Mouse (Mus musculus): ENCODE data around the gene Izumo2. TPM values are rescaled to one million over a fixed set of nuclear protein-coding genes. Genes with fewer than 3 reads are reported as not detected.

Izumo2 gene
- total RNA-seq (2022), result not detected

DNA sequence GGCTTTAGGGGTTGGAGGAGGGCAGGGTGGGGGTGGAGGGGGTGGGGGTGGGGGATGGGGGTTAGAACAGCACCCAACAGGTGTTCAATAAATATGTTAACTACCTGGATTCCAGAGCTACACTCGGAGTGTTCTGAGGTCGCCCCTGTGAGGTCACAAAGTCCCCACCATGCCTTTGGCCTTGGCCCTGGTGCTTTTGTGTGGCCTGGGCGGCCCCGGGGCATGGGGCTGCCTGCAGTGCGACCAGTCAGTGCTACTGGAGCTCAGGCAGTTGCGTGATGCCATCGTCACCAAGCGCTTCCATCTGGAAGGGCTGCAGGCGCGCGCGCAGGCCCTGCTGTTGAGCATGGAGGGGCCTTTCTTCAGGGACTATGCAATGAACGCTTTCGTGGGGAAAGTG lies at the start of gene Izumo2:
TSS of gene Izumo2 (plus strand) at position 169 of the 400 bp plus-strand sequence.
- DNase-seq (ENCODE audit: low spot score in 2 of 2), result no peak

DNA sequence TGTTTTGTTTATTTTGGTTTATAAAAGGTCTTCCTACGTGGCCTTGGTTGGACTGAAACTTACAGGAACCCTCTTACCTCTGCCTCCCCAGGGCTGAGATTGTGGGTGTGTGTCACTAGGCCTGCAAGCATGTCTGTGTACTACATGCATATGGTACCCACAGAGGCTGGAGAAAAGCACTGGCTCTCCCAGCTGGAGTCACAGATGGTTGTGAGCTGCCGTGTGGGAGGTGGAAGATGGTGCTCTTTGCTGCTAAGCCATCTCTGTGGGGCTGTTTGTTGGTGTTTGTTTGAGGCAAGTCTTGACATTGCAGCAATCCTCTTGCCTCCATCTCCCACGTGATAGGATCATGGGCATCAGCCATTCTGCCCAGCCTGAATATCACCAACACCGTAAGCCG lies 47.3 kb upstream of the Izumo2 start:
- DNase-seq (ENCODE audit: low spot score in 2 of 2), result peak; percentile 86 to 90

DNA sequence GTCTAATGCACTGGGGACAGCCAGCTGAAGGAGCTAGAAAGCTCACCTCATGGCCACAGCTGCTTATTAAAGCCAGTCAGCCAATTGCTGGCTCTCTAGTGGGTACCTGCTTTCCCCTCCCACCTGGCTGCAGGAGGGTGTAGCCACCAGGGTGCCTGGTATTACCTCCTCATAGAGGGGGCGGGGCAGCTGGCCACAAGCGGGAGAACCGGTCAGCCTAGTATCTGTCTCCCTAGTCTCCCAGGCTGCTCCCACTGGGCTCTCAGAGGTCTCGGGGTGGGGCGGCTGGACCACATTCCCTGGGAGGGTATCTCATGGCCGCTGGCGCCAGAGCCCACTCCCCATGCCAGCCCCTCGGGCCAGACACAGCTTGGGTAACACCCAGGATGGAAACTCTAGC lies 46.4 kb upstream of the Izumo2 start:
- no peak for DNase-seq (ENCODE audit: low spot score in 2 of 2)

DNA sequence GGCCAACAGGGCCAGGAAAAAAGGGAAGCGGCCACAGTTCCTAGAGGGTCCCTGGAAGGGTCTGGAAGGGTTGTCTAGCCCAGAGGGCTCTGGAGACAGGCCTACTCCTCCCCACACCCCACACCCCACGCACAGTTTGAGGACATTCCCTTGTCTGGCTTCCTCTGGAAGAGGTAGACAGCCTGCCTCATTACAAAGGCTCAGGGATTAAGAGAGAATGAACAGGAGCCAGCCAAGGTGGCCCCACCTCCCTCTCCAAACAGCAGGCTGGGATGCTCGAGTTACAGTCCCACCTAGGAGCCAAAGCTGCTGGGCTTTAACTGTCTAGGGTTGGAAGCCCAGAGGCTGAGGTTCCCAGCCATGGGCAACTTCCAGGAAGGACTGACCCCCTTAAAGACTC lies 46.0 kb upstream of the Izumo2 start:
- no peak for DNase-seq (ENCODE audit: low spot score in 2 of 2)

DNA sequence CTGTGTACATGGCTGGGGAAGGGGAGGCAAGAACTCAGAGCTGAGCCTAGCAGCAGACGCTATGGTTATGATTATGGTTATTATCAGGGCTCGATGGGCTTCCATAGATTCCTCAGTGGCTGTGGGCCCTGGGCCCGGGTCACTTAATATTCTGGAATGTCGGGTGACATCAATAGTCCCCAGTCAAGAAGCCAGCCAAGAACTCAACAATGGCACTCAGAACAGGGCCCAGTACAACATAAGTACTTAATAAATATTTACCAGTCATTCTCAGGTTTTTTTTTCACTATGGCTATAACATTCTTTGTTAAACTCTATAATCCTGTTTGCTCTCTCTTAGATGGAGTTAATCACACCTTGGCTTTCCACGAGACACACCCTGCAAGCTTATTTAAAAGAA lies 45.0 kb upstream of the Izumo2 start:
- DNase-seq (ENCODE audit: low spot score in 2 of 2), result no peak

DNA sequence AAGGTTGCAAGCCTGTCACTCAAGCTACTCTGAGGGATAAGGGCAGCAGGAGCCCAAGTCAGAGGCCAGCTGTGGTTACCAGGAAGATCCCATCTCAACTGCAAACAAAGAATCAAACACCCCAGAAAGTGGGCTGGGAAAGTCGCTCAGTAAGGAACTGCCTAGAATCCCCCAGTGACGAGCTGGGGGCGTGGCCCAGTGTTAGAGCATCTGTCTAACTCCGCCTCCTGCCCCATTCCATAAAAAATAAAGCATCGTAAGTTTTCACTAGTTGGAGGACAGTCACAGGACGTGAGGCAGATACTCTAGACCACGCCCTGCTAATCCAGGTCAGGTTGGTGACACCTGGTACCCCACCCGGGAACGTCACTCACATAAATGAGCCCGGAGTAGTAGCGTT lies 43.8 kb upstream of the Izumo2 start:
- no peak for DNase-seq (ENCODE audit: low spot score in 2 of 2)

DNA sequence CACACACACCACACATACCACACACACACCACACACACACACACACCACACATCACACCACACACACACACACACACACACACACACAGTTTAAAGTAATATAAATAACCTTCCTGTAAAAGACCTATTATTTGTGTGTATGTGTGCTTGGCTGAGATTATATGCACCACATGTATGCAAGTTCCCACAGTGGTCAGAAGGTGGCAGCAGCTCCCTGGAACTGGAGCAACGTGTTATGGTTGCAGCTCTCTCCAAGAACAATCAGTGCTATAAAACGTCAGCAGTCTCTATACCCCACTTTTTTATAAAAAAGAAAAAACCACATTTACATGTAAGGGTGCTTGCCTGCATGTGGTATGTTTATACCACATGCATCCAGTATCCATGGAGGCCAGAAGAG lies 42.1 kb upstream of the Izumo2 start:
- DNase-seq (ENCODE audit: low spot score in 2 of 2), result no peak

DNA sequence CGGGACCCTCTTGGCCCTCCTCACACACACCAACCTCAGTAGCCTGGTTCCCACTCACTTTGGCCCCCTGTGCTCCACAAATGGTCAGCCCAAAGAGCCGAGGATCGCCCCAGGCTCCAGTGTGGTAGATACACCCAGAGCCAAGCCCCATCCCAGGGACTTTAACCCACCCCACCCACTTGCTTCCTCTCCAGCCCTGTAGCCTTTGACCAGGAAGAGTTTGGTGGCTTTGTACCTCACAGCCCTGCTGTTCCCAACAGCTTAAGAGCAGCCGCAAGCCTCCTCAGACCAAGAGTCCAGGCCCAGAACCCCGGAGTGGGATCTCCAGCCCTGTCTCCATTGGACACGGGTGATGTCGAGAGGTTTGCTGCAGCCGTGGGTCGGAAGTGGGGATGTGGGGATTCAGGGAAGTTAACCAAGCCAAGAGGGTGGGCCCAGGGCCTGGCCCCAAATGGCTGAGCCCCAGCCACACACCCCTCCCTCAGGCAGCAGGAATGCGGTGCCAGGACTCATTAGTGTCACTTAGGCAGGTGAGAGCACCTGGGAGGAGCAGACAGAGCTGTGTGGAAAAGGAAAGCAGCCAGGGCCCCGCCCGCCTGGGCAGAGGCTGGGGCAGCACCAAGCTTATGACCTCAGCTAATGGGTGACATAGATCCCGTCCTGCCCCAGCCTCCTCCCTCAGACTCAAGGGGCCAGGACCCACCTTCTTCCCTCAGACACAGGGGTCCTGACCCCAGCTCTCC lies 40.4 kb upstream of the Izumo2 start:
- no peak for DNase-seq (ENCODE audit: low spot score in 2 of 2)

DNA sequence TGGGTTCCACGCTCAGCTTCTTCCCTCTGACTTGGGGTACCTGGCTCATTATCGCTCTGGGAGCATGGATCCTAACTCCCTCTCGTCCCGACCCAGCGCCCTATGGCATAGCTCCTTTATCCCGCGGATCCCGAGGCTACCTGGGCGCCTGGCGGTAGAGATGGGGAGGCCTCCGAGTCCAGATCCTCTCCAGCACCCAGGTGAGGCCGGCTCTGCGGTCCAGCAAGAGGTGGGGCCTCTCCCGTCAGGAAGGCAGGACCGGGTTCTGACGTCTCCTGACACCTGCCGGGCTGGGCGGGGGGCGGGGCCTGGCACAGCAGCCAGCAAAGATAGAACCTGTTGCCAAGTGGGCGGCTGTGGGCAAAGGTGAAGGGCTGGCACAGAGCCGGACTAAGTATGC lies 39.4 kb upstream of the Izumo2 start:
- no peak for DNase-seq (ENCODE audit: low spot score in 2 of 2)

DNA sequence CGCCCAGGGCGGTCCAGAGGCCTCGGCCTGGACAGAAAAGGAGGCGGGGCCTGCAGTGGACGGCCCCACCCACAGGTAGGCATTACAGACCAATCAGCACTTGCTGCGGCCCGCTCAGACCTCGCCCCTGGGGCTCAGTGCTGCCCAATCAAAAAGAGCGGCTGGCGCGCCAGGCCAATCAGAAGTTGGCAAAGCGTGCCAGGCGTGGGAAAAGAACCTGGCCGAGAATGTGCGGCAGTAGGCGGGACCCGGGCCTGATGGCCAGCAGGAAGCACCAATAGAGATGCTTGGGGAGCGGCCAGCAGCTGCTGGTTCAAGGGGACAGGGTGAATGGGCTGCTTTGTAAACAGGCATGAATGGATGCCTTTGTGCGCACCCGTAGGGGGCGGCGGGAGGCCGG lies 37.7 kb upstream of the Izumo2 start, which contains the start of gene Myh14:
TSS of gene Myh14 (minus strand) at position 41 of the 400 bp plus-strand sequence.
- peak; percentile 96 to 98 for DNase-seq (ENCODE audit: low spot score in 2 of 2)

DNA sequence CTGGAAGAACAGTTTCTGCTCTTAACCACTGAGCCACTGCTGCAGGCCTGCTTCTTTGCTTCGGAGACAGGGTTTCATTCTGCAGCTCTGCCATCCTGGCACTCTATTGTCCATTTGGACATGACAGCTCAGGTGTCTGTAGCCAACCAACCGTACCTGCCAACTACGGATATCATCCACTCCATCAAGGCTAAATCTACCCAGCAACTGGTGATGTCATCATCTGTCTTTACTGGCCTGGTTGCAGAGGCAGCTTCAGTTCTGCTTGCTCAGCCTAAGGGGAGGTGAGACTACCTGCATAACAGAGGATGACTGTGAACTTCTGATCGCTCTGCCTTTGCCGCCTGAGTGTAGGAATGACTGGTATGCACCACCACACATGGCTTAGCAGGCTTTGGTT lies 36.3 kb upstream of the Izumo2 start:
- DNase-seq (ENCODE audit: low spot score in 2 of 2), result no peak

DNA sequence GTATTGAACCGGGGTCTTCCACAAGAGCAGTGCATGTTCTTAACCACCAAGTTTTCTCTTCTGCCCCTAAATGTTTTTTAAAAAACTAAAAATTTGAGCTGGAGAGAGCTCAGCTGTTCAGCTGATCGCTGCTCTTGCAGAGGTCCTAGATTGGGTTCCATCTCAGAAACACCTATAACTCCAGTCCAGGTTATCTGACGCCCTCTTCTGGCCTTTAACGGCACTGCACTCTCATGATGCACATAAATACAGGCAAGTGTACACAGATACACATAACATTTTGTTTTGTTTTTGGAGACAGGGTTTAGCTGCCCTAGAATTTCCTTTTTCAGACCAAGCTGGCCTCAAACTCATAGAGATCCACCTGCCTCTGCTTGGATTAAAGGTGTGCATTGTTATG lies 34.0 kb upstream of the Izumo2 start:
- no peak for DNase-seq (ENCODE audit: low spot score in 2 of 2)

DNA sequence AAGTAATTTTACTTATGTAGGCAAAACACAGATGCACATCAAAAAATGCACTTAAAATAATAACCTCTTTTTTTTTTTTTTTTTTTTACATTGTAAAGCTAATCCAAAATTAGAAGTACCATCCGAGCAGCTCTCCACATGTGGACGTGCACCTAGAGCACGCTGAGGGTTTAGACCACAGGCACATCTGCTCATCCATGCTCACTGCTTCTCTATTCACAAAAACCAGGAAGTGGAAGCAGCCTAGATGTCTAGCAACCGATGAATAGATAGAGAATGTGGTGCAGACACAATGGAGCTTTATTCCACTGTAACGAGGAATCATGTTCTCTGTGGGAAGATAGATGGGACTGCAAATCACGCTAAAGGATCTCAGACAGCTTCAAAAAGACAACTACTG lies 33.4 kb upstream of the Izumo2 start:
- DNase-seq (ENCODE audit: low spot score in 2 of 2), result no peak

DNA sequence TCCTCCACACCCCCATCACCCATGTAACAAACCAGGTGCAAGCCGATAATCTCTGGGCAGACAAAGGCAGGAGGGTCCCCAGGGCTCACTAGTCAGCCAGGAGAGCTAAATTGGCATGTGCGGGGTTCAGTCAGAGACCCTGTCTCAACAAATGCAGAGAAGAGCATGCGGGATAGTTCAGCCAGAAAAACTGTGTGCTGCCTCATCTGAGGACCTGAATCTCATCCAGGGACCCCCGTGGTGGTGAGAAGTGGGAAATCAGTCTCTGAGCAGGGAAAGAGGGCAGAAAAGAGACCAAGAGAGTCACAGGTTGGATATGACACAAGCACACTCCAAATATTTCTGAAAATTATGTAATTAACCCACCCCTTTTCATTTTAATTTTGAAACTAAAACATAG lies 32.4 kb upstream of the Izumo2 start:
- DNase-seq (ENCODE audit: low spot score in 2 of 2), result no peak

DNA sequence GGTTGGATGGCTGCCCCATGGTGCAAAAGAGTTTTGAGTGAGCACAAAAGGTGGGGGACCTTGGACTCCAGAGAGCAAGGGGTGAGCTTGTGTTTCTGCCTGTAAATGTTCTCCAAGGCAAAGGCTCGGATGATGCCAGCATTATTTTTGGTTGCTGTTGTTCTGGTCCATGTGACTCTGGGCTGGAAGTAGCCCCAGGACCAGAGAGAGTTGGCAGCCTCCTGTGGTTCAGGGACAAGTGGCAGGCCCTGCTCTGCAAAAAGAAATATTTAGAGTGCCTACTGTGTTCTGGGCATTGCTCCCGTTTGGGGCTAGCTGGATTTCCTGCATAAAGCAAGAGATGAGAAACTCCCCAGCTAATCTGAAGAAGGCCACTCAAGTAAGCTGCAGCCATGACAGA lies 31.9 kb upstream of the Izumo2 start:
- DNase-seq (ENCODE audit: low spot score in 2 of 2), result peak; percentile 68 to 78

DNA sequence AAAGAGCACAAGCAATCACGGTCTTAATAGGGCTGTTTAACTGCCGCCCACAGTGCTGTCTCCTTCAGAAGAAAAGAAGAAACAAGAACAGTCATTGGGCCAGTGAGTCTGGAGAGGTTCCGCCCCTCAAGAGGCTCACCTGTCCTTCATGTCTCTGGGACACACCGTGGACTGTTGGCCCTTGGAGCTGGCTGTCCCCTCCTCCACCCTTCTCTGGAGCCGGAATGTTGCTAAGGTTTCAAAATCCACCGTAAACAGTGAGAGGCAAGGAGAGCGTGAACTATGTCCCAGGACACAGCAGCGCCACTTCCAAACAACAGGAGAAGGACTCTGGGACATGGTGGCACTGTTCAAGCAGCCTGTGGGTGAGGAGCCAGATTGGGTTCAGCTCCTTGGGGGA lies 24.9 kb upstream of the Izumo2 start:
- DNase-seq (ENCODE audit: low spot score in 2 of 2), result no peak

DNA sequence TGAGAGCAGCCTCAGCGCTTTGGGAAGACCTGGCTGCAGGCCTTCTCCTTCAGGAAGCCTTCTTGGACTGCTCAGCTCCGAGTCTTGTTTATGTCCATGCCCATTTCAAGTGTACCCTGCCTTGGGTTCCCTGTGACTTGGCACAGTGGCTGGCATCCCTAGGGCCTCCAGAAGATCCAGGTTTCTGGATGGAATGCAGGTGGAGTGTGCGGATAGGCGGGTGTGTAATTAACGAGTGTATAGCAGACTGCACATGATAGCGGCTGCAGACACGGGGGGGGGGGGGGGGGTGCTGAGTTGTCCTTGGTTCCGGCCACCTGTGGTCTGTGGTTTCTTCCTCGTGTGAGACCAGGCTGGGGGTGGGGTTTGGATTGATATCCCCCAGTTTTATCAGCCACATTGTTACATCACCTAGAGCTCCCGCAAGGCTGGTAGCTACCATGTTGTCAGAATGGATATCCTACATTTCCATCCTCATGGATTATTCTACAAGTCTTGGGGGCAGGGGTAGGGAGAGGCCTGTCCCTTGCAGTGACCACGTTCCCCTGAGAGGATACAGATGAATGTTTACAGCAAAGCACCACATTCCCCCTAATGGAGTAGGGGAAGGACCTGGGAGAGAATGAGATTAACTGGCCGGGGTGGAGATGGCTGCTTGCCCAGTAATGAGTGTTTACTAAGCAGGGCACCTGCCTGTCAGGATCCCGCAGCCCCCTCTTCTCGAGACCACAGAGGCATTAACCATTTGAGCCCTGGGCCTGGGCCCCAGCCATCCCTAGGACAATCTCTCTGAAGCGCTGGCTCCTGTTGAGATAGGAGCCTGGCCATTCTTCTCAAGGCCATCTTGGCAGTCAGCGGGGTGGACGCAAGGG lies 22.8 kb upstream of the Izumo2 start:
- no peak for DNase-seq (ENCODE audit: low spot score in 2 of 2)

DNA sequence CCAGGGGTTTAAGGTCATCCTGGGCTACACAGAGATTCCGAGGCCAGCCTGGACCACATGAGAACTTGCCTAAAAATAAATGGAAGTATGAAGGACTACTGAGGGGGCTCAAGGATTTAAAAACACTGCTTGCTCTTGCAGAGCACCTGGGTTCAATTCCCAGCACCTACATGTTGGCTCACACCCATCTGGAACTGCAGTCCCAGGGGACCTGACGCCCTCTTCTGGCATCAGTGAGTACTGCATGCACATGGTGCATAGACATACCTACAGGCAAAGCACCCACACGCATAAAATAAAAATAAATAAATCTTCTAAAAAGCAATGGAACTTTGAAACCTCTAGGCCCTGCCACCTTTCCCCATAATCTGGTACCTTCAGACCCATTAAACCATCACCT lies 19.7 kb upstream of the Izumo2 start:
- no peak for DNase-seq (ENCODE audit: low spot score in 2 of 2)

DNA sequence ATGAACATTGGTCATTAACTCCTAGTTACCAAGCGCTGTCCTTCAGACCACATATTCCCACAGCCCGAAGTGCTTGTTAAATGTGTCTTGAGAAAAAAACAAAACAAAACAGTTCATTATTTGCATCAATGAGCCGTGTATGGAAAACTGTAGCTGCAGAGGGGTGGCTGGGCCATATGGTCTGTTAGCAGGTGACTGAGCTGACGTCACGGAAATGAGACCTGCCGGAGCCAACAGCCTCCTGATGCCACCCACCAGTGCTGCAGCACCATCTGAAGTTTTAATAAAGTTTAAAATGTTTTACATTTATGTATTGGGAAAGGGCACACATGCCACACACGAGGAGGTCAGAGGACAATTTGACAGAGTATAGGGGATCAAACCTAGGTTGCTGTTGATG lies 19.2 kb upstream of the Izumo2 start:
- DNase-seq (ENCODE audit: low spot score in 2 of 2), result no peak

DNA sequence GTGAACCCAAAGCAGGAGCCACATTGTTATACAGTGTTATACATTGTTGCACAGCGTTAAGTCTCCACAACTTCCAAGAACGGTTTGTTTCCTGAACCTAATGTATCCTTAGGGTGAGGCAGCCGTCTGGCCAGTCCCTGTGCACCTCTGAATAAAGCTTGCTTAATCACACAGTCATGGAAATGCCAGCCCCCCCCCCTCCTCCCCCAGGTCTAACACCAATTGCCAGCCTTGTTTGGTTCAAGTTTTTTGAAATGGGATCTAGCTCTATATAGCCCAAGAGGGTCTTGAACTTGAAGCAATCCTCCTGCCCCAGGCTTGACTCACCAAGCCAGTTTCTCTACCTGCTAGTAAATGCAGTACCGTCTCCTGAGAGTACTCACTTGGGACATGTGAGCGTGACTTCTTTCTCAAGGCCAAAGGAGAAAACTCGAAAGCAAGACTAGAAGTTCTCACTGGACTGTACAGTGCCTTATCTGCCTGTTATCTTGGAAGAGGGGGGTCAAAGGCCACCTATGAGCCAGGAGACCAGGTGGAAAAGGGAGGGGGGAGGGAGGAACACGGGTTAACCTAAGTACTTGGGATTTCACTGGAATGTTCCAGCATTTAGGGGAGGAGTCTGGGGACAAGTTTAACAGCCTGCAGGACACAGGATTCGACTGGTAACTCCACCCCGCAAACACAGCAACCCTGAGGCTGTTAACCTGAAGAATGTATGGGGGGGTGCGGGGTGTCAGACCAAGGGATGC lies 14.9 kb upstream of the Izumo2 start:
- DNase-seq (ENCODE audit: low spot score in 2 of 2), result no peak

DNA sequence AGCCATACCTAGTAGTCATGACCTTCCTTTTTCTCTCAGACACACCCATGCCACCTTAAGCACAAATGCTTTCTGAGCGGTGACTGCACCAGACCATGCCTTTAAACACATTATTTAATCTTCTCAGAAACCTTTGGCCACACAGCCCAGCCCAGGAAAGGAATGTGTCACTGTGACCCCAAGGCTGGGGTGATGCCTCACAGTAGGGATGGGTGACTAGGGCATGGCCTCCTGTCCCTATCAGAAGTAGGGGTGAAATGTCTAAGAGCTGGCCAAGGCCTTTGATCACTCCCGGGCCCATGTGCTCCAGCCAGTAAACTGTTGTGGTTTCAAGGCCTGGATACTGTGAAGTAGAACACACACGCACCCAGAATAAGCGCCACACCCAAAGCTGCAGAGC lies 13.3 kb upstream of the Izumo2 start:
- no peak for DNase-seq (ENCODE audit: low spot score in 2 of 2)

DNA sequence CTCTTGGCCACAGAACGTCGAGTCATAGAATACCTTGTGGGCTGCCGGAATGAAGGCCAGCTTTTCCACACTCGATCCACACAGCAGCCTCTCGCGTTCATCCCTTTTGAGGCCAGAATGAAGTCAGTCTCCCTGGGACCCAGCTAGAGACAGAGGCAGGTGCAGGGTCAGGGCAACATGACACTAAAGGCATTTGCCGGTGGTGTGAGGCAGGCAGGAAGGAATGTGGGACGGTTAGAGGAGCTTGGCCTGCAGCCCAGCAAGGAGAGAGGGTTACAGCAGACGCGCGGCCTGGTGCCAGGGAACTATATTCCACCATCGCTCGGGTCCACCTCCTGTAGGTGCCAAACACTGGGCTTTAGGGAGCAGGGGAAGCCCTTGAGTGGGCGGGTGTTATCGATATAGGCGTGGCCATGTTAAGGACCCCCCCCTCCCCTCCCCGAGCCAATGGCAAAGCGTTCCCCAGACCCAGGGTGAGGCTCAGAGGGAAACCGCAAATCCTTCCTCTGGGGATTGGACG lies 11.3 kb upstream of the Izumo2 start:
- DNase-seq (ENCODE audit: low spot score in 2 of 2), result no peak
